Mouse (Mus musculus) forebrain, embryonic 13.5 days (tissue): ENCODE data around the gene Pde7b. TPM values are rescaled to one million over a fixed set of nuclear protein-coding genes. Genes with fewer than 3 reads are reported as not detected.
A peak's percentile ranks its signal among the peaks of the same experiment; 100 is the strongest.

Experiments
- ATAC-seq: fragments of 200-750 bp; cut with Nextera tagmentation; 2 replicates; pipeline ENCODE4 v1.8.0; 2017
- H3K27ac ChIP-seq: fragments of 300-500 bp; sonication (generic); 2 replicates; pipeline ENCODE4 v1.5.1; 2015; ENCODE audit warnings: inconsistent platforms, mild to moderate bottlenecking, moderate library complexity
- H3K27me3 ChIP-seq: fragments of 300-500 bp; sonication (generic); 2 replicates; pipeline ENCODE4 v1.6.1; 2015; ENCODE audit warnings: mild to moderate bottlenecking, inconsistent platforms
- H3K36me3 ChIP-seq: fragments of 300-500 bp; sonication (generic); 2 replicates; pipeline ENCODE4 v1.6.1; 2015; ENCODE audit warnings: mild to moderate bottlenecking, inconsistent platforms; ENCODE audit not compliant: poor library complexity, severe bottlenecking
- H3K4me1 ChIP-seq: fragments of 300-500 bp; sonication (generic); 2 replicates; pipeline ENCODE4 v1.6.1; 2015; ENCODE audit warnings: inconsistent platforms
- H3K4me2 ChIP-seq: fragments of 300-500 bp; sonication (generic); 2 replicates; pipeline ENCODE4 v1.6.1; 2015; ENCODE audit warnings: inconsistent platforms, mild to moderate bottlenecking, moderate library complexity
- H3K4me3 ChIP-seq: fragments of 300-500 bp; sonication (generic); 2 replicates; pipeline ENCODE4 v1.5.1; 2015; ENCODE audit warnings: mild to moderate bottlenecking, inconsistent platforms
- H3K9ac ChIP-seq: fragments of 300-500 bp; sonication (generic); 2 replicates; pipeline ENCODE4 v1.6.1; 2015; ENCODE audit warnings: mild to moderate bottlenecking, inconsistent platforms
- H3K9me3 ChIP-seq: fragments of 300-500 bp; sonication (generic); replicated peaks from 2 replicates; pipeline ENCODE4 v1.6.1; 2016; ENCODE audit warnings: inconsistent platforms
- WGBS: fragments of 180-500 bp; shearing (Covaris S2); methylation state at CpG from one replicate; pipeline ENCODE4 v1.1.7; 2015; 5-methylcytosine and 5-hydroxymethylcytosine counted together
- polyA plus RNA-seq: library from polyadenylated mRNA; unstranded; fragments of >200 nt; fragmentation: Nextera tagmentation; extraction: Ambion mirVana; gene quantifications from 2 replicates; pipeline ENCODE4 v1.2.1, GENCODE M21; 2015

Gene Pde7b
- polyA plus RNA-seq, 1 experiment from 2014 or later: 2.6 TPM

DNA sequence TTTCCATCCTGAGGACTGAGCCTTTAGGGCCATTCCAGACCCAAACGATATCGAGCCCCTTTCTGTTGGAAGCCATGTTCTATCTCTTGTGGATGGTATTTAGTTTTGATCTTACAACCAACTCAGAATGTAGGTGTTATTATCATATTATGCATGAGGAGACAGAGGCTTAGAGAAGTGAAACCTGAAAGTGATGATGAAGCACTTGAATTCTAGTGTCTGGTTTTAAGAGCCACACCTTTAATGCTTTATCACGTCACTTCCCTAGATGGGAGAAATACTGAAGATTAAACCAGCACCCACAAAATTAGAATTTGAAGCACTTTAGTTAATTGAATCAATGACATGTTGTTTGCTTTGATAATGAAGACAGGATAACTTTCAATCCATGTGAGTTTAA is 329.1 kb downstream of the Pde7b start:
- no peak overlapping the region for H3K27ac ChIP-seq
- H3K4me3 ChIP-seq: no peak overlapping the region
- no peaks in the 10 kb centered on the region for H3K9me3 ChIP-seq
- H3K36me3 ChIP-seq: no peaks in the 10 kb centered on the region
- no peak overlapping the region for H3K4me2 ChIP-seq
- 94% methylated on average over 3 of the region's 3 CpGs for WGBS
- no peaks in the 10 kb centered on the region for H3K27me3 ChIP-seq
- no peak for ATAC-seq
- no peak overlapping the region for H3K9ac ChIP-seq
- peaks cover 9% of the 10 kb centered on the region; the same call in 1 of the 2 replicates for H3K4me1 ChIP-seq

DNA sequence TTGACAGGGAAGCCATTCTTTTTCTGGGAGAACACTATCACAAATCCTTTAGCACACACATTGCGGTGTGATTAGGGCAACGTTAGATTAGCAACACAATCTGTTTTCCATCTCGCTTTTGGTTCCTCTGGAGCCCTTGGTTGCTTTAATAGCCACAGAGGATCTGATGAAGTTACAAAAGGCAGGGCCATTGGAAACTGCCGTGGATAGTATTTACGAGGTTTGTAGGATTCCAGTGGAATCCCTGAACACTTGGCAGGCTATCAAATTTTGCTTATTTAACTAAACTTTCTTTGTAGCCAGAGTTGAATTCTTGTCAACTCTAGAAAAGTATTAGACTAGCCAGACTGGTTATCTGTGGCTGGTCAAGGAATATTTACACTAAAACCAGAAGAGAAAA is 330.1 kb downstream of the Pde7b start:
- Histone ChIP-seq H3K4me3 (no peak overlapping the region), H3K9me3 (no peaks in the 10 kb centered on the region), H3K9ac (no peak overlapping the region), H3K27ac (no peak overlapping the region), H3K4me2 (no peak overlapping the region), H3K27me3 (no peaks in the 10 kb centered on the region), H3K4me1 (peaks cover 9% of the 10 kb centered on the region; the same call in 1 of the 2 replicates), H3K36me3 (no peaks in the 10 kb centered on the region)
- 89% methylated on average over 5 of the region's 5 CpGs for WGBS
- no peak for ATAC-seq

DNA sequence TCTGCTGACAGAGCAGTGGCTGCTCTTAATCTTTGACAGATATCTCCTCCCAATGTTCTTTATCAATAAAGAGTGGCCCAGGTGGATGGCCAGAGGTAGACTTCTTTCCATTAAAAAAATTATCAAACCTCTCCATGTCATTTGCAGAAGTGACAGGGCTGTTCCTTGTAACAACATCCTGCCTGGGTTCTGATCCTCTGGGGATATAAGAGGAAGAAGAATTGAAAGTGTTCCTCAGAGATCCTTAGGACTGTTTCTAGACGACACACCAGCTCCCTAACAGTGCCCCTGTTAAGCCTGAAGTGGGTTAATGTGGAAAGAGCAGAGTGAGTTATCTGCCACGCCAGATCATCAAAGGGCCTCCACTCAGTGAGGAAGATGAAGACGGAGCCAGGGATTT is 334.3 kb downstream of the Pde7b start:
- 76% methylated on average over 3 of the region's 3 CpGs for WGBS
- Histone ChIP-seq H3K36me3 (no peaks in the 10 kb centered on the region), H3K9me3 (no peaks in the 10 kb centered on the region), H3K4me2 (no peak overlapping the region), H3K27ac (no peak overlapping the region), H3K9ac (no peak overlapping the region), H3K27me3 (no peaks in the 10 kb centered on the region), H3K4me3 (no peak overlapping the region), H3K4me1 (no peaks in the 10 kb centered on the region)
- ATAC-seq: no peak

DNA sequence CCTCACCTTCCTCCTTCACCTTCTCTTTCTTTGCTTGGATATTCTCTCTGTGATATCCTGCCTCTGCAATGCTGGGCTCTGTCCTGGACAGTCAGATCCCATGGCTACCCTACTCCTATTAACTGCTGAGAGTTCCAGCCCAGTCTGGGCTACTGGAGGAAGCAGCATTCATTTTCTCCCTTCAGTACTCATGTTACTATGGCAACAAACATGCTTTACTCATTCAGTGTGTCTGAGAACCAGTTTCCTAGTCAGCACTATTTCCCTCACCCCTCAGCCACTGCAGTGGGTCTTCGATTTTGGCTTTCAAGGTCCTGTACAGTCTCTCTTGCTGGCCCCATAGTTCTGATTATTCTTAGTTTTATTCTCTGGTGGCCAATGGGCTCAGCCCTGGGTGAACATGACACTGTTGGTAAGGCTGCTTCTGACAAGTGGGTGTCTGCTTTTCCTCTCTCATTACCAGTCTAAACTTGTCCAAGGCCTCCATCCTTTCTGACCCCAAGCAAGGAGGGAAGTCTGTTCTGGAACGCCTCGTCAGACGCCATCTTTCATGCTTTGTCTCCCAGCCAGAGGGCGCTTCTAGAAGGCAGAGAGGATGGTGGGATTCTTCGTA is 342.0 kb downstream of the Pde7b start:
- Histone ChIP-seq H3K27me3 (no peaks in the 10 kb centered on the region), H3K4me1 (peaks cover 15% of the 10 kb centered on the region), H3K4me3 (no peak overlapping the region), H3K9me3 (no peaks in the 10 kb centered on the region), H3K27ac (no peak overlapping the region), H3K9ac (no peak overlapping the region), H3K4me2 (no peak overlapping the region), H3K36me3 (no peaks in the 10 kb centered on the region)
- ATAC-seq: peak; percentile 74
- 78% methylated on average over 6 of the region's 6 CpGs for WGBS

DNA sequence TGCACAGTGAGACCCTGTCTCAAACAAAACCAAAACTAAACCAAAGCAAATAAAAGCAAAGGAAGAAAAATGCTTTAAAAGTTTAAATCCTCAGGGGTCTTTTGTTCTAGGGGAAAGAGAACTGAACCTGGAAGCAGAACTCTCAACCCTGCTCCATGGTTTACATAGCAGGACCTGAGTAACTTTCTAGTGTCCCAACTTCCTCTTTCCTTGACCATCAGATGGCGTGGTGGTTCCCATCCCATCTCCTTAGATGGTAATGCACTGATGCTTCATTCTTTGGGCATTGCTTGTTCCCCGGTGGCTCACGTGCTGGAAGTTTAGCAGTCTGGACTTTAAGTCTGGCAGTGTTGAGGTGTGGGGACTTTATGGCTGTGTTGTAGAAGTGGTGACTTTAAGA is 343.5 kb downstream of the Pde7b start:
- H3K27ac ChIP-seq: no peak overlapping the region
- no peak for ATAC-seq
- H3K9ac ChIP-seq: no peak overlapping the region
- no peaks in the 10 kb centered on the region for H3K36me3 ChIP-seq
- no peak overlapping the region for H3K4me2 ChIP-seq
- no peaks in the 10 kb centered on the region for H3K9me3 ChIP-seq
- 79% methylated on average over 3 of the region's 3 CpGs for WGBS
- H3K4me3 ChIP-seq: no peak overlapping the region
- no peaks in the 10 kb centered on the region for H3K27me3 ChIP-seq
- peaks cover 15% of the 10 kb centered on the region for H3K4me1 ChIP-seq

DNA sequence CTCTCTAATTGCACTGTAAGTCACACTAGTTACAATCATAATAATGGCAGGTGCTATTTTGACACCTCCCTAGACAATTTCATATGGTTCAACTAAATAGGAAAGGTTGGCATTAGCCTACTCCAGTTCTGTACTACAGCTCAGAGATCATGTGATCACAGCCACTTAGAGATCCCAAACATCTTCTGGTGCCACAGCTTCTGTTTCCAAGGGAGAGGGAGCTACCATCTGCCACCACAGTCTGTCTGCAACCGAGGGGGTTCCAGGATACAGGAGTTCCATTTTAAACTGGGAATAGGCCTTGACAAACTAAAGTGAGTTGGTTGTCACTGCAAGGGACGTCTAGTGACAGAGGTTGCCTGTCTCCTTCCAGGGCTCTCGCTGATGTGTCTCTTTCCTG is 344.1 kb downstream of the Pde7b start:
- H3K4me3 ChIP-seq: no peak overlapping the region

DNA sequence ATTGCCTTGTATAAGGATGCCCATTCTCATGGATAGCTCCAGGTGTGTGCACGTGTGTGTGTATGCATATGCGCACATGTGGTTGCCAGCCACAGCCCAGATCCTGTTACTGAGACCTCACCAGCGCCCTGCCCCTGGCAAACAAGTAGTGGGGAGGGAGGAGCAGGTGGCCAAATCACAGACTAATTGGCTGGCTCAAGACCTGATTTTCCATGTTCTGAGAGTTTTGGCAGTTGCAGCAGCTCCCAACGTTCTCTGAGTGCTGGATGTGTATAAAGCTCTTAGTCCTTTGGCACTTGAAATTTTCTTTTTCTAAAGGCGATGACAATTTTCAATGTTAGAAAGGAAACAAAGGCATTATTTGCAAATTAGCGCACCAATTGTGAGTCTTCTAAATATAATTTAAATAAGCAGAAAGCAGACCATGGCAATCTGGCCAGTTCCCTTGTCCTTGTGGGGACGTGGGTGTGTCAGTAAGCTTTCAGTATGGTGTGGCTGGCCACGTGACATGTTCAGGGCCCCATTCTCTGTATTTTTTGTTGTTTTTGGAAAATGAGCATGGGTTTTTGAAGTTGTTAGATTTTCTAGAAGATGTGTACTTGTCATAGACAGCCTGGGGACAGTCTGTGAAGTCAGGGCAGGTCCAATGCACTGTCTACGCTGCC is 345.7 kb downstream of the Pde7b start:
- ATAC-seq: peak; percentile 19; the same call in 1 of the 2 replicates
- H3K9me3 ChIP-seq: no peaks in the 10 kb centered on the region
- H3K27ac ChIP-seq: no peak overlapping the region
- H3K9ac ChIP-seq: no peak overlapping the region
- peaks cover 15% of the 10 kb centered on the region for H3K4me1 ChIP-seq
- 76% methylated on average over 9 of the region's 9 CpGs for WGBS
- no peaks in the 10 kb centered on the region for H3K27me3 ChIP-seq
- H3K4me3 ChIP-seq: no peak overlapping the region
- no peaks in the 10 kb centered on the region for H3K36me3 ChIP-seq
- no peak overlapping the region for H3K4me2 ChIP-seq

More for the DNA sequence above, 344.1 kb downstream of the Pde7b start:
- H3K27me3 ChIP-seq: no peaks in the 10 kb centered on the region
- 77% methylated on average over 3 of the region's 3 CpGs for WGBS
- H3K9ac ChIP-seq: no peak overlapping the region
- no peak overlapping the region for H3K27ac ChIP-seq
- ATAC-seq: peak; percentile 84; the same call in 1 of the 2 replicates
- peaks cover 15% of the 10 kb centered on the region for H3K4me1 ChIP-seq
- H3K36me3 ChIP-seq: no peaks in the 10 kb centered on the region
- H3K9me3 ChIP-seq: no peaks in the 10 kb centered on the region
- no peak overlapping the region for H3K4me2 ChIP-seq

DNA sequence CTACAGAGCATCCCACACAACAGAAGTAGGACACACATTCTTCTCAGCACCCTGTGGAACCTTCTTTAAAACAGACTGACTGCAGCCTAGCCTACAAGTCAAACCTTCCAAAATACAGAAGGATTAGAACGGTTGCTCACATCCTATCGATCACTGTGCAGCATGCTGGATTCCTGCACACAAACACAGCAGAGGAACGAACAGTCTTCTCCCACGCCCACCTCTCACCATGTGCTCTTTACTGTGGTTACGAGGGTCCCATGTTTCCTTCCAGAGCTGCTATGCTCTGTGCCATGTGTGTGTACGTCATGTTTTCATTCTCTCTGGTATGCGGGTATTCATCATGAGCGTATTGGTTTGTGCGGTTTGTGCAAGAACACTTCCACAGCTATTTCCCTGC is 347.3 kb downstream of the Pde7b start:
- no peak for ATAC-seq
- WGBS: 89% methylated on average over 9 of the region's 9 CpGs
- H3K36me3 ChIP-seq: no peaks in the 10 kb centered on the region

DNA sequence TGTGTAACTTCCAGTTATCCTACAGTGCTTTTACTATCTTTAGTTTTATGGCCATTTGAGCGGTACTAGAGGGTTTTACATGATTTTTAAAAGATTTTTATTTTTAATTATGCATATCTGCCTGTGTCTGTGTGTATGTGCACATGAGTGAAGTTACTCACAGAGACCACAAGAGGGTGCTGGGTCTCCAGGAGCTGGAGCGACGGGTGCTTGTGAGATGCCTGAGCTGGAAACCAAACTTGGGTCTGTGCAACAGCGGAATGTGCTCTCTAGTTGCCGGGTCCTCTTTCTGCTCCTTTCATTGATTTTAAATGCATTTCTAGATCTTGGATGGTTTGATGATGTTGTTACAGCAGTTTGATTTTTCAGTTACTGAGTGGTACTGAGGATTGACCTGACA is 352.8 kb downstream of the Pde7b start:
- ATAC-seq: no peak
- Histone ChIP-seq H3K4me1 (no peaks in the 10 kb centered on the region), H3K9ac (no peak overlapping the region), H3K9me3 (peaks cover 5% of the 10 kb centered on the region; the same call in 1 of the 2 replicates), H3K4me2 (no peak overlapping the region), H3K27me3 (no peaks in the 10 kb centered on the region), H3K27ac (no peak overlapping the region), H3K36me3 (no peaks in the 10 kb centered on the region), H3K4me3 (no peak overlapping the region)
- WGBS: 93% methylated on average over 5 of the region's 5 CpGs

More for the DNA sequence above, 347.3 kb downstream of the Pde7b start:
- no peak overlapping the region for H3K27ac ChIP-seq
- H3K4me1 ChIP-seq: peaks cover 10% of the 10 kb centered on the region
- H3K4me3 ChIP-seq: no peak overlapping the region
- H3K27me3 ChIP-seq: no peaks in the 10 kb centered on the region
- no peak overlapping the region for H3K9ac ChIP-seq
- no peak overlapping the region for H3K4me2 ChIP-seq
- H3K9me3 ChIP-seq: no peaks in the 10 kb centered on the region

DNA sequence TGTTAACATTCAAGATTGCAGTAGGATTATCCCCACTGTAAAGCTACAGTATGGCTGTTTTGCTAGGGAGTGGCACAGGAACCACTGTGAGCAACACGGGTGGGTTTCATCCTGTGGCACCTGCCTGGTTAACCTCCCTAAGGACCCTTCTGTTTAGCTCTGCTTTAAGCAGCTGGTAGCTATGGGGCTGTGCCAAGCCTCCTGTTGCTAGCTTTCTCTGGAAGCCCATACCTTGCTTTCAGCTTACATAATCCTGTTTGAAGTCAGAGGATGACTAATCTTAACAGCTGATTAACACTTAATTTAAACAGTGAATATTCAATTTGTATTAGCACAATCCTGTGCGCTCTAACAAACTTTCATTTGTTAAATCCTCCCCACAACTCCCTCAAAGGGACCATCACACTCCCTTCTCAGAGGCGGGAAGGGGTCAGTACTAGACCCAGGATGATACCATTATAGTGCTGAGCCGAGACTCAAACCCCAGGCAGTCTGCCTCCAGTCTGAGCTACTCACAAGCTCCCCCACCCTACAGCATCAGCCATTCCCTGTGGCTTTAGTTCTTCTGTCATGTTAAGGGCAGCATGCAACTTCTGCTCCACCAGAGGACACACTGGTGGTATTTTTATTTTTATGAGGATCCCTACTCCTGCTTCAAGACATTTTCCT is 362.3 kb downstream of the Pde7b start:
- H3K4me1 ChIP-seq: no peaks in the 10 kb centered on the region
- no peak overlapping the region for H3K9ac ChIP-seq
- H3K4me3 ChIP-seq: no peak overlapping the region
- H3K27me3 ChIP-seq: no peaks in the 10 kb centered on the region
- 76% methylated on average over 4 of the region's 4 CpGs for WGBS
- H3K27ac ChIP-seq: no peak overlapping the region
- ATAC-seq: peak; percentile 46; the same call in 1 of the 2 replicates
- H3K4me2 ChIP-seq: no peak overlapping the region
- no peaks in the 10 kb centered on the region for H3K9me3 ChIP-seq
- H3K36me3 ChIP-seq: peaks cover 8% of the 10 kb centered on the region; the same call in 1 of the 2 replicates

DNA sequence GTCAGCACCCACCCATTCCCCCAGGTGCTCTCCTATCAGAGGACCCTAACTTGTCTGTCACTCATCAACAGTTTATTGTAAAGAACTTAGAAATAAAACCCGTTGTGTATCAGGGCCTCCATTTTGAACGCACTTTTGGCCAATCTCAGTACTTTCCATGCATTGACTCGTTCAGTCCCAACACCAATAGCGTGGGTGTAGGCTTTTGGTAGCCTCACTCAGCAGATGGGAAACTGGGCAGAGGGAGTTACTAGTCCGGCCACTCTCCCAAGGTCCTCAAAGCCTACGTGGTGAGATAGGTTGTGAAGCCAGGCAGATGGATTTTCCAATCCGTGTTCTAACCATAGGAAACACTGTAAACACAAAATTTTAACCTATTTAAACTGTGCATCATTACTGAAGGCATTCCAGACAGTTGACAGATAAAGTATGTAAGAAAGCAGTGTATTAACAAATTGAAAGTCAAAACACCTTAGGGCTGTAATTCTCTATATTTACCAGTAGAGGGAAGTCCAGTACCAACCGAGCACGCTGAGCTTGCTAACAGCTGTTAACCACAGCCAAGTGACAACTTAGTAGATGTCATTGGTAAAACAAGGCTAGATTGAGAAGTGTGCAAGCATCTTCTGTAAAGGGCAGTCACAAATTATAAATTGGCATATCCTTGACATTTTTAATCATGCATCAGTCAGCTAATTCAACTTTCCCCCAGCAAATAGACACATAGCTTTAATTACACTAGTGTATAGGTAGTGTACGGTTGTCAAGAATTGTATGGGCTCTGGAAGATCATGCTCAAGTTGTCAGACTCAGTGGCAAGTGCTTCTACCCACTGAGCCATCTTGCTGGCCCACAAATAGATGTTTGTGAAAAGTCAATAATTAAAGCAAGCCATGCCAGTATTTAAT is 363.1 kb downstream of the Pde7b start:
- Histone ChIP-seq H3K9me3 (no peaks in the 10 kb centered on the region), H3K27ac (no peak overlapping the region), H3K4me1 (no peaks in the 10 kb centered on the region), H3K4me3 (no peak overlapping the region), H3K9ac (no peak overlapping the region), H3K36me3 (peaks cover 8% of the 10 kb centered on the region; the same call in 1 of the 2 replicates), H3K27me3 (no peaks in the 10 kb centered on the region), H3K4me2 (no peak overlapping the region)
- 66% methylated on average over 10 of the region's 10 CpGs for WGBS
- peak; percentile 71 for ATAC-seq
